Mouse (Mus musculus) erythroblast, embryonic 14.5 days (primary cell): ENCODE results near the gene Alg2.

Experiments
- GATA1 ChIP-seq: IDR thresholded peaks from 2 replicates; pipeline ENCODE4 v1.6.1; 2012; ENCODE audit warnings: low read length, inconsistent platforms, mixed read lengths
- TAL1 ChIP-seq: IDR thresholded peaks from 3 replicates; pipeline ENCODE4 v1.6.1; 2012; ENCODE audit warnings: low read length, inconsistent platforms, mixed read lengths

DNA sequence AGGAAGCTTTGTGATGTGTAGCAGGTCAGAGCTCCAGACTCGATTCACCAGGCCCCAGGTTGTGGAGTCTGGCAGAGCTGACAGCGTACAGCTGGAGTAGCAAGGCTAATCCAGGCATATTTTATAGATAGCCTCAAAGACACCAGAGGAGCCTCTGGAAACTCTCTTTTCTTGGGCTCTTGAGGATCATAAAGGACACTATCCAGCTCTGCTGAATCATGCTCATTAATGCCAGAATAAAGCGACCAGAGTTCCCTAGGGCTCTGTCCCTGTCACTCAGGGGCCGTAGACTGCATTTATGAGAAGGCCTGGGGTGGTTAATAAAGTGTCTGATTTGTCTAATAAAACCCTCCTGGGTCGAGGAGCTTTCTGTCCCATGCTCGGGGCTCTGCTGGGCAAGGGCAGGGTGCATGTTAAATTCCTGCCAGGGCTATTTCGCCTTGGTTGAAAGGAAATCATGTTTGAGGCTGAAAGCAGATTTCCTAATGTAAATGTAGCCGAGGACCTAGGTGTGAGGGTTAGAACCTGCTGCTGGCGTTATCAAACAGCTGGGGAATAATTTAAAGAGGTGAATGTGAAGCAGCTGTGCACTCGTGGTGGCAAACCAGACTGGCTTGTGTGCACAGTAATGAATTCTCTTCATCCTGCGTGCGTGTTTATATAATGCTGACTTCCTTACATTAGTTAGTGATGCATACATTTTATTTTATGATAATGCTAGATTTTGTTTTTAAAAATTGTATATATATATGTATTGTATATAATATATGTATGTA lies 18.4 kb upstream of the Alg2 start:
- TF ChIP-seq GATA1 (no peak), TAL1 (no peak)
